Mouse (Mus musculus) G1E (cell line): ENCODE data around the gene Raly.

Source experiments
- CTCF ChIP-seq: IDR thresholded peaks from 2 replicates; pipeline ENCODE4 v1.5.1; 2012; ENCODE audit warnings: low read depth, low read length, inconsistent platforms, mixed read lengths
- GATA1 ChIP-seq: IDR thresholded peaks from 2 replicates; pipeline ENCODE4 v1.6.1; 2012; ENCODE audit warnings: borderline replicate concordance, low read length, inconsistent platforms, mixed read lengths
- POLR2AphosphoS5 ChIP-seq: IDR thresholded peaks from 2 replicates; pipeline ENCODE4 v1.6.1; 2012; ENCODE audit warnings: low read depth, low read length, inconsistent platforms; ENCODE audit not compliant: insufficient replicate concordance
- TAL1 ChIP-seq: conservative IDR thresholded peaks from 2 replicates; pipeline ENCODE4 v1.6.1; 2012; ENCODE audit warnings: low read depth, low read length, inconsistent platforms, mixed read lengths

- TF ChIP-seq CTCF, result no peak
- TF ChIP-seq TAL1, result no peak
- TF ChIP-seq GATA1, result no peak
- TF ChIP-seq POLR2AphosphoS5, result no peak
These were observed 125.7 kb downstream of the Raly start for GRCm38 (mm10) chr2:154916547-154916946.
